Mouse (Mus musculus) right cerebral cortex, postnatal 36 days (tissue): ENCODE measurements at regions not wholly inside any gene's neighbourhood (a gene's known extent, or its start where the extent isn't known, plus 50 kb on each side); places are given as distances from the start of the nearest gene placed in this dataset.

Experiments
- DNase-seq, 2 experiments: peaks; one replicate each; pipeline ENCODE4 v3.0.0; 2022; ENCODE audit warnings: low spot score in 2 of 2, mixed read lengths in 1 of 2

- DNase-seq: no peak
Observed at GRCm38 (mm10) chr1:61135597-61136545, 158.1 kb downstream of the Icos start.

GRCm38 (mm10) chr1:61137210-61137885, 159.6 kb downstream of the Icos start:
- DNase-seq: no peak

DNA sequence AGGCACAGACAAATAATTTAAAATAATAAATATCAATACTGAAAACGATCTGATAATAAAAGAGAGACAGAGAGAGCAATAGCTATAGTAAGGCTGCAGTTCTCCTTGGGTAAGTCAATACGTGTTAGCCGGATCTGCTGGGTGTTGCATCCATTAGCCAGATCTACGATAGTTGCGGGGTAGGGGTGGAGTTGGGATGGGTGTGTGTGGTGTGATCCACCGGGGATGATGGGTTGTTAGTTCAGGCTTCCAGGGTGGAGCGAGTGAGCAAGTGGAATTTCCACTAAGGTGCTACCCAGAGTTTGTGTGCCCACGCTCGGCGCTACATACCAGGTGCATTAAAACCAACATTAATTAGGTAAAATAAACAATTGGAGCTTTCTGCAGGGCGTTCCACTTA, 160.2 kb downstream of the Icos start:
- no peak for DNase-seq

DNA sequence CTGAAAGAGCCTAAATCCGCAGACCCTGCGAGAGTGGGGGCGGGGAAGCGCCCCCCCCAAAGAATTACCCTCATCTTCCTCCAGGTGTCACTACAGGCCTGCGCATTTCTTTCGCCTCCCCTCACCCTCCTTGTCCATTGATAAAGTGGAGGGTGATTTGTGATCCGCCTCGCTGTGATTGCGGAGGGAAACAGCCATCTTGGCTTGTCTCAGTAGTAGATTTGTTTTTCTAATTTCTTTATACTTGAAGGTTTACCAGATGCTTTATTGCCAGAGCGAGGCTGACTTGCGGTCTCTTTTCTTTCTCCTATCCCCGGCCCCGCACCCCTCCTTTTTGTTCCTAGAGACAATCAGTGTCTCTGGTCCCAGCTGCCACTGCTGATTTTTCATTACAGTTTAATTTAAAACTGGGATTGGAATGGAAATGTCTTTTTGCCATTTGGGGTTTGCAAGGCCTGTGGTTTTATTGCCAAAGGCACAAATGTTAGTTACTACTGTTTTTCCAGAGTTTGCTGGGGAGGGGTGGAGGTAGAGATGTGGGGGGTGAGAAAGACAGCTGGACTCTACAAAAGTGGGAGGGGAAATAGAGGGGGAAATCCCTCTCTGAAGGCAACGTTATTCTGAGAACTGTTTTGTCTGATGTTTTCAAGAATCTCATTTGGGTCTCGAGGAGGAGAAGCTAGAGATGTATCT, 161.7 kb downstream of the Icos start:
- peak; percentile 12 to 18 for DNase-seq

- no peak for DNase-seq
Observed at GRCm38 (mm10) chr1:61139984-61140648, 162.4 kb downstream of the Icos start.

GRCm38 (mm10) chr1:61140870-61141591, 163.3 kb downstream of the Icos start:
- DNase-seq: no peak

- no peak for DNase-seq
Observed at GRCm38 (mm10) chr1:61141592-61141930, 163.8 kb downstream of the Icos start.

GRCm38 (mm10) chr1:61141952-61142351, 164.2 kb downstream of the Icos start:
- DNase-seq: no peak

- no peak for DNase-seq
Observed at GRCm38 (mm10) chr1:61143030-61143753, 165.5 kb downstream of the Icos start.

DNA sequence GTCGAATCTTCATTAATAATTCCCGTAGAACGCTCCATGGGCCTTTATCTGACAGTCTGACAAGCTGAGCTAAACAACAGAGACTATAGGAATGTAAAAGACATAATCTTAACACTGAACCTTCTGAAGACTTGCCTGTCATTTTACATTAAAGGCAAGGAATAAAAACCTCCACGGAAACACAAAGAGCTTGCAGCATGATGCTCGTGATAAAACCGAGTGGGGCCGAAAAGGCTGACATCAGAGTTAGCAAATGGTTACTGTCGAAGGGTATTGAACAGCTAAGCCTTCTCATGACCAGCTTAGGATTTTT, 166.0 kb downstream of the Icos start:
- no peak for DNase-seq

- no peak for DNase-seq
Observed at GRCm38 (mm10) chr1:61145013-61145412, 167.3 kb downstream of the Icos start.

DNA sequence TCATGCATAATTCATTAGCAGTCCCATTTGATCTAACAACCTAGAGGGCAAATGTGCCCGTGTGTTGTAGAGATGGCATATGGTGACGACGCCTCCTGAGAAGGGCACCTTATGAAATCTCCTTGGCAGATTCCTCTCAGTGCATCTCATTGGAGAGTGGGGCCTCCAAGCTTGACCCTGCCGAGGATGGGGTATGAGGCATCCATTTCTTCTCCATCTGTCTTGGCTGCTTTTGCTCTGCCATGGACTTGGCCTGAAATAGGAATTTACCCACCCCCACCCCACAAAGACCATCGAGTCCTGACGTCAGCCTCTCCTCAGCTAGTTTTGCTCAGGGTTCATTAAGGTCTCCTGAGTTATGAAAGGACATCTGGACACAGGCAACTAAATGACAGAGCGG, 167.8 kb downstream of the Icos start:
- DNase-seq: no peak

GRCm38 (mm10) chr1:61146222-61146723, 168.5 kb downstream of the Icos start:
- DNase-seq: no peak

DNA sequence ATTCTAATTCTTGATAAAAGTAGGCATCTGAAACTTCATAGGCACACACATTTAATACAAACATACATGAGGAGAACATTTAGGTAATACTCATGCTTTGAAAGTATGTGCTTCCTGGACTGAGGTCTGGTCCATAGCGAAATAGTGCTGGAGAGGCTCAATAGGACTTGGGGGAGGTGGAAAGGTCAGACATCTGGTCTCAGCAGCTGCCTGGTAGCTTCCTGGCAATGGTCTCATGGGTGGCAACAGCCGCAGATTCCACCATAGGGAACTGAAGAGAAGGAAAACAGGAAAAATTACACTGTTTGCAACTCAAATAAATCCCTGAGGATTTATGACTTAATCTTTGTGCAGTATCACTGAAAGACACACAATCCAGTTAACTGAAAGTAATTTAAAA, 174.0 kb downstream of the Icos start:
- DNase-seq: no peak

- DNase-seq: no peak
Observed at GRCm38 (mm10) chr1:61152157-61152556, 174.4 kb downstream of the Icos start.

GRCm38 (mm10) chr1:61154216-61154615, 176.5 kb downstream of the Icos start:
- peak in 1 of 2 experiments; percentile 39 for DNase-seq

DNA sequence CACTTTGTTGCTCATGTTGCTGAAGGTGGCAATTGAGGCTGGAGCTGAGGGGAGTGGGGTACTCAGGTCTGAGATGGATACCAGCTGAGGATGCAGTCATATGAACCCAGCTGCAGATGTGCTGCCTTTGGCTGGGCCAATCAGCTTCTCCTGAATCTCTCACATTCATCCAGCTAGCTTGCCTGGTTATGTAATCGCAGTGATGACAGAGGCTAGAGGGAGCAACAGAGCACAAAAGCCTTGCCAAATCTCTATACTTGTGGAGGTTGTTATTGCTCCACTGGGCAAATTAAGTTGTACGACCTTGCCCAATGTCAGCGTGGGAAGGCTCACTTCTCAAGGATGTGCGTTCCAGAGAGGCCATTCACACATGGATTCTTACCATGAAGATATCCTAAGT, 179.5 kb downstream of the Icos start:
- DNase-seq: no peak

DNA sequence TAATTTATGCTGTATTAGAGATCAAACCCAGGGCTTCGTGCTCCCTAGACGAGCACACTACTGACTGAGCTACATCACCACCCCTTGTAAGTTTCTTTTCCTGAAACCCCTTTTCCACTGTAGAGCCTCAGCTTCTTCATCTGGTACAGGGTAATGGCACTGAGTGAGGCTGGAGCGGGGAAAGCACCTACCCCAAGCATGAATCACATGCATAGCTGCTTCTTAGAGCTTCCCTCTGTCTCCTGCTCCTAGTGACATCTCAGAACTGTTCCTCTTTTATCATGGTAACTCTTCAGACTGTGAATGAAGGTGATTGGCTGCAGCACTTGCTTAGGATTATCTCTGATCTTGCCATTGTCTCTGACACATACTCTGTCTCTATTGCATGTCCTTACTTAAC, 182.8 kb downstream of the Icos start:
- no peak for DNase-seq

DNA sequence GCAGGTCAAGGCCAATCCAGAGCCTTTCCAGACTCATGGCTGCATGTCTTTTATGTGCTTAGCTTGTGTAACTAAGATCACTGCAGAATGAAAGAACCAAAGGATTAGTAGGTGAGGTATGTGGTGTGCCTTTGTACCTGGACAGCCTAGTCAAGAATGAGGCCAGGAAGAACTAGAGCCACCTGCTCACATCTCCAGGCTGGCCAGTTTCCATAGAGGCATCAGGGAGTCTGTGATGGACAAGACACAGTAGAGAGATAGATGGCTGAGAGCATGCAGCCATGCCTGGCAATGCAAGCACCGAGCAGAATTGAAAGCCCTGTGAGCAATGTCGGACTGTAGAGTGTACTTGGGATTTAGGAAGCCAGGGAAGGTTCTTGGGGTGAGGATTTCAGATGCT, 186.5 kb downstream of the Icos start:
- no peak for DNase-seq

- DNase-seq: no peak
Observed at GRCm38 (mm10) chr1:61171941-61172340, 194.2 kb downstream of the Icos start.

GRCm38 (mm10) chr1:61172946-61173345, 195.2 kb downstream of the Icos start:
- no peak for DNase-seq
